Mouse (Mus musculus) layer of hippocampus, adult 11-12 months (tissue): Measurements from ENCODE around the gene Phf21a.

ENCODE experiments used
- DNase-seq: peaks from one replicate; pipeline ENCODE4 v3.0.0; 2022; ENCODE audit warnings: low spot score

The Phf21a gene

DNA sequence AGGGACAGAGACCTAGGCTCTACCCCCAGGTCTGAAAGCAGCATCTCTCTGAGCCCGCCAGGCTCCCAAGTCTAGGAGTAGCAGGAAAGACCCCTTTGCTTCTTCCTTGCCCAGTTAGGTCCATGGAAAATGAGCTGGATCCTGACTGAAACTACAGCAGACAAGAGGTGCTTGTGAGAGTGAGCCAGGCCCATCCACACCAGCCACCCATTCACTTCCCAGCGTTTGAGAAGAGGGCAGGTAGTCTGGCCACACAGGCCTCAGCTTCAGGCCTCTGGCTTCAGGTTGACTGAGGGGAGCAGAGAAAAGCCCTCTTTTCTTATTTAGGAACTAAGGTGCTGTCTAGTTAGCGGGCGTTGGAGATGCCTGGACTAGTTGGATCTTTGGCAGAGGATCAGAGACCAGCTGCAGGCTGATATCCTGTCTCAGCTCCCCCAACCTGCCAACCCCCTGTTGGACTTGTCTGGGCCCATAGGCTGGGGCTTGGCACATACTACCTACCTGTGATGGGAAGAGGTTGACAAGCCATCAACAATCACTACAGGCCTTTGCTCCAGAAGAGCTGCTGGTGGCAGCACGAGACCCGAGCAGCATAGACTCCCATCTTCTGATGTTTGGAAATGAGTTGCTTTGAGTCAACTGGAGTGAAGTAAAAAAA is 269.8 kb downstream of the Phf21a start:
- no peak for DNase-seq

DNA sequence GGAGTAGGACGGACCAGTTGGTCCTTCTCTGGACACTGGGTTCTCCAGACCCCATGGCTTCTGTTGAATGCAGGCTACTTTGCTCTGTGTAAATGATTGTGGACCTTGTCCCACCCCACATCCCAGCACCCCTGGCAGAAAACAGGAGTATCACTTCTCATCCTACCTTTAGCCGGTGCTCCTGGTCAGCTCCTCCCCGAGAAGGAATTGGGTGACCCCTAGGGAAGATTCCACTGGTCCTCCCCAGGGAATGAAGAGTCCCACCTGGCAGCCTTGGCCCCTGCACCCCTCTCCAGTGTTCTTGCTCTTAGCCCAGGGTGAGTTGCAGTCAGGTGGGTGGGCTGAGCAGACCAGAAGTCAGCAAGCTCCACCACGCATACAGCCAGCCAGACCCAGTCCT is 271.2 kb downstream of the Phf21a start:
- DNase-seq = no peak

DNA sequence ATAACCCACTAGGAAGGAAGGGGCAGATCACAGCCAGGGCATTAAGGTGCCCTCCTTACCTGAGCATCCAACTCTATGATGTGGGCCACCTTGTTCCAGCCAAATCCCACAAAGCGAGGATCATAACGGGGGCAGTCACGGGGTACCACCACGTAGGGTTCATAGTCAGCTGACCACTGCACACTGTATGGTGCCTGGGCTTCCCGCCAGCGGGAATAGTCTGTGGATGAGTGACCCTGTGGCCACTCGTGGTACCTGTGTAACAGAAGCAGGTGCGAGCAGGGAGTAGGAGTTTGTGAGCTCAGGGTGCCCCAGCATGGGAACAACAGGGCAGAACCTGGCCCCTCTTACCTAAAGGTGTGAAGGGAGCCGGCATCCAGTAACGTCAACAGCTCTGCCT is 272.7 kb downstream of the Phf21a start:
- DNase-seq = no peak

DNA sequence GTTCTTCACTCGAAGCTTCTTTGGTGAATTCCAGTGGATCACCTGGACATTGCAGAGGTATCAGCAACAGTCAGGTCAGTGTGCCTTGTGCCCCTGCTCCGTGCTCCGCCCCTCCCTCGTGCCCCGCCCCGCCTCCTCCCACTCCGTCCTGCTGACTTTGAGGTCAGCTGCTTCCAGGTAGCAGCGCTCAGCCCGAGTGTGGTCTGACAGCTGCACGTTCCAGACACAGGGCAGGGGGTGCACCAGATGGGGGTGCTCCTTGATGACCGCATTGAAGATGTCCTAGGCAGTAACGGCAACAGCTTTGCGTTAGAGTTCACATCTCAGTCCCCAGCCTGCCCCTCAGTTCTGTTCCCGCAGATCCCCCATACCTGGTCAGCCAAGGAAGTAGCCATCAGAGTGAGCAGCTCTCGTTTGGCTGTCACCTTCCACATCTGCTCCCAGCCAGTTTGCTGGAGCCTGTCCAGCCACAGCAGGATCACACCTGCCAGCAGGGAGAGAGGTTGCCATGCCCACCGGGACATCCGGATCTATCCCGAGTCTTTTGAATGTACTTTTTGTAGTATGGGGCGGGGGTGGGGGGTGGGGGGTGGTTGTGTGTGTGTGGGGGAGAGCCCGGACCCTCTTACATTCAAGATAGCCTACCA is 274.6 kb downstream of the Phf21a start:
- no peak for DNase-seq

DNA sequence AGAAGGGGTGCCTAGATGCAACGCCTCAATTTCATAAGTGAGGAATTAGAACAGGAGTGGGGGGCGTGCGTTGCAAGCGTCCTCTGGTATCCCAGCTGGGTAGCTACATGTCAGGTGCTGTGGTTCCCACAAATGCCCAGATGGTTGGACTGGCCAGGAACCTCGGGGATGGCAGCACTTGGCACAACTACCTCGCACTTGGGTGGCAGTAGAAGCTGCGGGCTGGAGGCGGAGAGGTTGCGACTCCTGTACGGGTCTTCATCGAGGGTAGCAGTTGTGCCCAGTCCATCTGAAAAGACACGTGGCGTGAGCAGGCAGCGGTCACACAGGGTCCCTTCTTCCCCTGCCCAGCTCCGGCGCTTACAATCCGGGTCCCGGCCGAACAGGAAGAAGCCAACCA is 277.5 kb downstream of the Phf21a start:
- no peak for DNase-seq

DNA sequence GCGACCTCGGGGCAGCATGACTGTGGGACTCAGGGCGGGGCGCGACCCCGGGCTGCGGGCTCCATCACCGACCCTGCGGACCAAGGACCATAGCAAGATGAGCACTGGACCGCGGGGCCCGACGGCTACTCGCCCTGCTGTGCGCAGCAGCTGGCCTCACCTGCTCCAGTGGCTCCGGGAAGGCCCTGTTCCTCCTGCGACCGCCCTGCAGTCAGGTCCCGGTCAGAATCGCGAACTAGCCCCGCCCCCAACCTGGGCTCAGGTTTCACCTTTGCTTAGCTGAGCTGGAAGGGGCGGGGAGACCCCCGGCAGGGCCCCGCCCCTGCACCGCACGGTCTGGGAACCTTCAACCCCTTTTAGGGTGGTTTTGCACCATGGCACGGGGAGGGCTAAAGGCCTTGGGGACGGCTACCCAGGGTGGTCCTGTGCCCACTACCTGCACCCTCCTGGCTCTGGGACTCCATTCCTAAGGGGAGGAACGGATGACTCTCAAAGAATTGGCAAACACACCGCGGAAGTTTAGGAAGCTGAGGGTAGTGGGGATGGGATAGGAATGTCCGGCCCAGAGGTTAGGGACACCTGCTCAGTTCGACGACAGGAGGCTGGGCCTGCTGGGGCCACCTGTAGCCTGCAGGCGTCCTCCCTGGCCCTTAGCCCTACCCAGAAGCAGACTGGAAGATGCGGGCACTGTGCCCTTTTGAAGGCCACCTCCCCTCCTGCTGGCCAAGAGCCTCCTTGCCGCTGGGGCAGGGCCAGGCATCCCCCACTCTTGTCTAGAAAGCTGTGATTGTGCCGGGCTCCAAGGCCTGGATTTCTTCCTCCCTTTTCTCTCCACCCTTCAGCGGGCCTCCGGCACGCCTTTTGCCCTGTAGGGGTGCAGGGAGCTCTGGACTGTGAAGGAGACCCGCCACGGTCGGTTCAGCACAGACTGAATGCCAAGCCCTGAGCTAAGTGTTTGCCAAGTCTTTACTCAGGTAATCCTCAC is 278.2 kb downstream of the Phf21a start:
- no peak for DNase-seq

DNA sequence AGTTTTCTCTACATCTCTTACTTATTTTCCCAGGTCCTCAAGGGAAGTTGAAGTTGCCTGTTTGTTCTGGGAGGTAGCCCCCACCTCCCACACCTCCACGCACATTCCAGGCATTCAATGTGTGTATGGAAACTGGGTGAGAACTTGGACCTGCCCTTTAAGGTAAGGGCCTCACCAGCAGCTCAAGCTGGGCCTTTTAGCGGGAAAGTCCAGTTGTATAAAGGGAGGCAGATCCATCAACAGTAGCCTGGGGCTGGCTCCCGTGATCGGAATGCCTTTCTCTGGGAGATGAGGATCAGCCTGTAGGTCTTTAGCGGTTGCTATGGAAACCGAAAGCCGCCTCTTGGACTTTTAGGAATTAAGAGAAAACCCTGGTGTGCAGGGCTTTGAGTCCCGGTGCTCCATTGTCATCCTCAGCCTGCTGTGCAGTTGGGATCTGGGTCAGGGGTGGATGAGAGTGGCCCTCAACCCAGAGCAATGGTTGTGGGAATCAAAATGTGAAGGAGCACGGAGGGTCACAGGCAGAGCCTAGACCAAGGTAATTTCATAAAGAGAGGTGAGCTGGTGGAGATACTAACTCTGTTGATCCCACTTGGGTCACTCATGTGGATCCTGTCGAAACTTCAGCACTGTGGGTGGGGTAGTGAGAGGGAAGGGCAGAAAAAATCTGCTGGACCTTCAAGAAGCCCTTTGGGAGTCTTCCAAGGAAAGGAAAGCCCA is 279.2 kb downstream of the Phf21a start:
- no peak for DNase-seq

DNA sequence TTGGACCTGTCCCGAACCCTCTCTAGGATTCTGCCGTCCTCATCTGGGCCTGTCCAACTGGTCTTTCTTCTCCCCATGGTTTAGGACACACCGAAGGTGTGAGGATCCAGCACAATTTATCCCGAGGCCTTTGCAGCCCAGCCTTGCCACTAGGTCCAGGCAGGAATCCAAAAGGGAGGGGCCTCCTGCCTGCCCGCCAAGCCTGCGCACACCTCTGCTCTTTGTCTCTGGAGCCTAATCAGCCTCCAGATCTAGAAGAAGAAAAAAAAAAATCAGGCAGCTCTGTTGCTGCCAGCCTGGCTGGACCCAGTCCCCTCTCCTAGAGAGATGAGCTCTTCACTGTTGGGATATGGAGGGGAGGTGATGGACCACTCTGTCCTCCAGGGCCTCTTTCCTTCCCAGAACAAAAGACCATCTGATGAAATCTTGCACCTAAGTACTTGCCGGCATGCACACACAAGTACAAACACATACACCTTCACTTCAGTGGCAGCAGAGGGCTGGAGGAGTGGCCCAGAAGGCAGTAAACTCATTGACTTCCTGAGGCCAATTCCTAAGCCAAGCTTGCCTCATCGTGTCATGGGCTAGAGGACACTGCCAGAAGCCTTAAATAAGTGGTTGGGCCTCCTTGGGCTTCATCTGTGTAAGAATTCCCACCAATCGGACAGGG is 280.0 kb downstream of the Phf21a start:
- no peak for DNase-seq

DNA sequence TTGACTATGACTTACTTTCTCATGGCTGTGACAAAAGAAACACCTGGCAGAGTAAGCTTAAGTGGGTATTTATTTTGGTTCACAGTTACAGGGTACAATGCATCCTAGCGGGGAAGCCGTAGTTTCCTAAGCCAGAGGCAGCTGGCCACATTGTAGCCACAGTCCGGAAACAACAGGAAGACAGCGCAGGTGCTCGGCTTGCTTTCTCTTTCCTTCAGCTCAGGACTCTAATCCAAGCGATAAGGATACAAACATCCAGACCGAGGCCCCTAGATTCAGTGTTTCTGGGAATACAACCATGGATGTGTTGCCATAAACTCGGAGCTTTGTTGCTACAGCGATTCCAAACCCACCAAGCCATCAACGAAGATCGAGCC is 280.5 kb downstream of the Phf21a start:
- no peak for DNase-seq

DNA sequence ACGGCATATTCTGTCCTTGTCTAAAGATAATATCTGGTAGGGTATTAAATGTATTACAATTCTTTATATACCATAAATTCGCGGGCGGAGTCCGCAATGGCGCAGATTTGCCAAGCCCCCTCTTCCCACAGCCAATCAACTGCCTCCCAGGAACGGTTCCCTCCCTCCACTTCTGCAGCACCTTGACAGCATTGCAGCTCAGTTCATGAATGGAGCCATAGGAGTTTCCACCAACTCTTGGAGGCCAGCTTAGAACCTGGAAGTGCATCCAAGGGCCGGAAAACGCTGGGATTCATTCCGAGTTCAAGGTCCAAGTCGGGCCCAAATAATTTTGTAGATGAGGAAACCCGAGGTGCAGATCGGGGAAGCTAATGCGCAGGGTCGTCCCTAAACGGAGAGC is 281.6 kb downstream of the Phf21a start, which contains the start of the genes Pex16 and Large2:
TSS of gene Pex16 (plus strand) at position 163 of the 400 bp plus-strand sequence.
TSS of gene Large2 (minus strand) at position 356 of the 400 bp plus-strand sequence.
- DNase-seq = no peak

DNA sequence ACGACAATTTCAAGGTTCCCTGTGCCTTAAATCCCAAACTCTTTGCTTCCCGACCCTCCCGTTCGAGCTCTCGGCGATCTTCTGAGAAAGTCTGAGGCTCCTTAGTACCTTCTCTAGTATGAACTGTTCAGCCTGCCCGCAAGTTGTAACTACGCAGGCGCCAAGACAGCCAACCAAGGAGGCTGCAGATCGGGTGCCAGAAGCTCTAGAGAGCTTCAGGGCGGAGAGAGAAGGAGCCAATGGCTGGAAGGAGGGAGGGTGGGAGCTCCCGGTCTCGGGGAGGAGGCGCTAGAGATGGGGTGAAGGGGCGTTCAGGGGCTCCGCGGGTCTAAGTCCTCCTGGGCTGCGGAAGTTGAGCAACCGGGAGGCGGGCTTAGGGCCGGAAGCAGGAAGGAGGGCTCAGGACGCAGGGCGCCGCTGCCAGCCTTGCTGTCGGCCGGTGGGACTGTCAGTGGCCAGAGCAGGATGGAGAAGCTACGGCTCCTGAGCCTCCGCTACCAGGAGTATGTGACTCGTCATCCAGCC is 282.2 kb downstream of the Phf21a start:
- DNase-seq = peak; percentile 95

DNA sequence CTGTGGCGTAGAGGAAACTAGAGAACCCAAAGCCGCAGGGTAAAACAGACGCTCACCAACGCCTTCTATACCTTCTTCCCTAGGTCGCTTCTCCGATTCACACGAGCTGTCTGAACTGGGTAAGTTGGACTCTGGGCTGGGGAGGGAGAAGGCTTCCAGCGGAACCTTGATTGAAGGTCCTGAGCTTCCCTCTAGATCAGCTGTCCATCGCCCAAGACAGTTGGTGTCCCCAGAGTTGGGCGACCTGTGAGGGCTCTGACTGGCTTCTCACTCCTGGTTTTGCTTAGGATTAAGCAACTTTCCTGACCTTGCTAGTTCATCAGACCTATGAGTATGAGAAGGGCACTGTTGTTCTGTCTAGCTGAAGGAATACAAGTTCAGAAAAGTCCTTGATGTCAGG is 282.9 kb downstream of the Phf21a start:
- no peak for DNase-seq

DNA sequence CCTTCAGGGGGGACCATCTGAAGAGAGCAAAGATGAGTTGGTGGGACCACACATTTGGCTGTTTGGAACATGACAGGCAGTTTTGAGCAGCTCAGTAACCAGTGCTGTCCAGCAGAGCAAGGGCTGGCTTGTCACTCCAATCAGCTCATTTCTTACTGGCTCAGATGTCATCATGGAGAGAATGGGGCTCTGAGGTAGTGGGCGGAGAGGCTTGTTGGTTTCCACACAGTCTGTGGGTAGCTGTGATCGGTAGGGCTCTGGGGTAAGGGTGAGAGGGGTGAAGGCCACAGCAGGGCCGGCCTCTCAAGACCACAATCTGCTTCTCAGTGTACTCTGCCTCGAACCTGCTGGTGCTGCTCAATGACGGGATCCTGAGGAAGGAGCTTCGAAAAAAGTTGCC is 283.4 kb downstream of the Phf21a start:
- DNase-seq = no peak

DNA sequence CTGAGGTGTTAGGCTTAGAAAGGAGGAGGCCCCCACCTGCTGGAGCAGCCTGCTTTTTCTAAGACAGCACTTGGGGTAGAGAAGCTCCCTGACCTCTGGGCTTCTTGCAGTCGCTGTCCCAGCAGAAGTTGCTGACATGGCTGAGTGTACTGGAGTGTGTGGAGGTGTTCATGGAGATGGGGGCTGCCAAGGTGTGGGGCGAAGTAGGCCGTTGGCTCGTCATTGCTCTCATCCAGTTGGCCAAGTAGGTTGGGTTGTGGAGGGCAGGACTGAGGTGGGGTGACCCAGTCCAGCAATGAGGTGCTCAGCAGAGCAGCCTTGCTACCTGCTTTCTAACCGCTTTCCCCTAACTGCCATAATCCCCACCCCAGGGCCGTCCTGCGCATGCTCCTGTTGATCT is 284.4 kb downstream of the Phf21a start:
- no peak for DNase-seq

DNA sequence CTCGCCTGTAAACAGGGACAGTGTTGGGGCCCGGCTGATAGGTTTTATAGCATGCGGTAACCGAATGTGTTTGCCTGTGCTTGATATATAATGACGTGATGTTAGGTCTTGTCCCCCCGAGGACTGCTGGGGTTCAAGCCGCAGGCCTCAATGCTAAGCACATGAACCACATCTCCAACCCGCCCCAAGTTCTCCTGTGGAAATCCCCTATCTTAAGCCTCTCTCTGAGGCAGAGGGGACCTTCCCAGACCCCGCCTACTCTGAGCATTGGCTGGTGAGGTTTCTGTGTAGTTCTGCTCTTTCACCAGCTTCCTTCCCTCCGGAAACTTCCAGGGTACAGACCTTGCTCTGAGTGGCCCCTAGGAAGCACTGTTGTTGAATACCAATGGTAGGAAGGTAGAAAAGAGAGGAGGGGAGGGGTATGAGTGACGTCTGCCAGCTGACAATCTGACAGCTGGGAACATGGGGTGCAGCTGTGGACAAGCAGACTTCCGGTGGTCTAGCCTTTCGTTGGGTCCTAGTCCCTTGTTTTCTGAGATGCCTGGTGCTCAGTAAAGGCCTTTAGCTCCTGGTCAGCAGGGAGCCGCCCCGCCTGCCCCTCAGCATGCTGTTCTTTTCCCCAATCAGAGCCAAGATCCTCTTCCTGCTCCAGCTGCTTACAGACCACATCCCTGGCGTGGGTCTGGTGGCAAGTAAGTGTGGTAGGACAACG is 287.0 kb downstream of the Phf21a start:
- DNase-seq = no peak

DNA sequence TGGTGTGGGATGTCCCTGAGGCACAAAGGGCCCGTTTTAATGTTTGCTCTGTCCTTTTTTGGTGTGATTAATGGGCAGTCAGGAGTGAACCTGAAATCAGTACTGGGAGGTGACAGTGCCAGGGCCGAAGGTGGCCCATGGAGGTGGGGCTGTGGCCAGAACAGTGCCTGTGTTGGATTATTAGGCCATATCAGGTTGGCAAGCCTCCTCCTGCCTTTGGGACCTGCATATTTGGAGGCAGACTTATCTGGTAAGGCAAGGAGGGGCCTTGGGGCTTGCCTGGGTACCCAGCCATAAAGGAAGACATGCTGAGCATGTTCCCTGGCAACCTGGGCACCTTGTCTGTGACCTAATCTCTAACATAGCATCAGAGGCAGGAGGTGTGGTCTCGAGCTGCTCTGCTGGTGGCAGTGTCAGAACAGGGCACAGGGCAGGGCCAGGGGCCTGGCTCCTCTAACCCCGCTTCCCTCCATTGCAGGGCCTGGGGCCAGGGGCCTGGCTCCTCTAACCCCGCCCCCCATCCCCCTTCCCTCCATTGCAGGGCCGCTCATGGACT is 287.7 kb downstream of the Phf21a start:
- DNase-seq = no peak

DNA sequence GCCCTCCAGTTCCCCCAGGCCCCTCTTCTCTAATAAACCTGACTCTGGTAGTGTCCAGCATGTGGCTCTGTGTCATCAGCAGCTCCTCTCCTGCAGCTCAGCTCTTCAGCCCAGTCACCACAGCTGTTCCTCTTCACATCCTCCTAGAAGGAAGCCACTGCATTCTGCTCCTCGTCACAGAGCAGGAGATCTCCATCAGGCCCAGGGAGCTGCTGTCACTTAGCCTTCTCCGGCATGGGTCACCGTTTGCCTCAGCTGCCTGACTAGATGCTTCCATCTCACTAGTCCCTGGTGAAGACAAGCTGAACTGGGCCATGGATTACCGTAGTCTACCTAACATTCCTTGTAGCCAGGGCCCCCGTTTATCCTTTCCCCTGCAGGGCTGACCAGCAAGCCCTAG is 288.2 kb downstream of the Phf21a start:
- no peak for DNase-seq

DNA sequence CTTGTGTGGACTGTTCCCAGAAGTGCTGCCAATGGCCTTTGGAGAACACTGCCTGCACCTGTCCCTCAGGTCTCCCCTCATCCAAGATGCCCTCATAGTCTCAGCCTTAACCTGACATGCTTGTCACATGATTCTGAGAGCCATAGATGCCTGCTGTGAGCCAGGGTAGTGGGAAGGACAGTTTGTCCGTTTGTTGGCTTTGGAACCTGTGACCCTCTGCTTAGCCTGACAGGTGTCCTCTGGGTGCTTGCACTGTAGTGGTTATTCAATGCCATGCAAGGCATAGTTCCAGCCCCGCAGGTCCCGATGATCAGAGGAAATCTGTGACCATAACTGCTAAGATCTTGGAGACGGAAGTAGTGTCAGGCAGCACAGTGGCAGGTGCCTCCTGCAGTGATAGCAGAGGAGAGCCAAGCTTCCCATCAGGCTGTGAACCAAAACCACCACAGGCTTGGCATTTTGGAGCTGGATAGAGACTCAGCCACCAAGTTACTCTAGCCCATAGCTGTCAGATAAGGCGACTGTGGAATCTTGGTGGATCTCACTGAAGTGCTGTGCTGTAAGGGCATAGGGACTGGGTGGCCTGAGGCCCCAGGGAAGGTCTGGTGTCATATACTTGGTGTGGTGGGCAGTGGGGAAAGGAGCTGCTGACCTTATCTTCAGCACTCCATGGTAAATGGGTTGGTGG is 289.1 kb downstream of the Phf21a start, which contains the start of gene 1700029I15Rik:
TSS of gene 1700029I15Rik (plus strand) at position 638 of the 688 bp plus-strand sequence.
- DNase-seq = no peak

DNA sequence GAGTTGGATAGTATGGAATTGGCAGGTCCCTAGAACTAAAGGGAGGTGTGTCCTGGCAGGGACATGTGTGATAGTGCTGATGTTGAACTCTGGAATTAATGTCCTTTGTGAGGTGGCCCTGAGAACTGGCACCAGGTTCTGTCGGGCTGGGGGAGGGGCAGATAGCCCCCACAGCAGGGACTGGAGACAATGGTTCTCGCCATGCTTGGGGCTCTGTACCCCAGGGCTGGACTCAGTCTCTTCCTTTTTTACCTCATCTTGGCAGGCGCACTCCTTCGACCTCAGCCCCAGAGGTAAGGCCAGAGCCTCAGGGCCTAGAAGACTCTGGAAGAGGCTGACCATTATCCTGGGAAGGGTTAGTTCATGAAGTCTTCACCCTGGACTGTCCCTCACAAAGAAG is 289.8 kb downstream of the Phf21a start:
- no peak for DNase-seq

DNA sequence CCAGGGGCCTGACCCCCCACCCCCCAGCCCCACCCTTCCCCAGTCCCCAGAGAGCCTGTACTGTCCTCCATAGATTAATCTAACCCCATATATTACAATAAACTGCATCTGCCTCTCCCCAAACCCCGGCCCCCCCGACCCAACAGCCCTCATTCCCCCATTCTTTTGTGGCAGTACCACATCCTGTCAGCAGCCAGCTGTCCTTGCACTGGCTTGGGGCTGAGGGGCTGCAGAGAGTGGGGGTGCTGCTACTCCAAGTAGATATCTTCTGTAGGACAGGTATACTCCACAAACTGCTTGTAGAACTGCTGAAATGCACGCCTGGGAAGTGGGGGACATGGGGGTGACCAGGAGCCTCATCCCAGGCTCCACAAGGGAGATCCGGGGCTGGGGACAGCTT is 291.2 kb downstream of the Phf21a start:
- no peak for DNase-seq
